Mouse (Mus musculus): ENCODE results near the gene Hp1bp3. TPM values are rescaled to one million over a fixed set of nuclear protein-coding genes. Genes with fewer than 3 reads are reported as not detected.

Hp1bp3 gene
- total and polyA plus RNA-seq, 3 experiments: 61.9 to 78.2 (median 66.9) TPM

- TF ChIP-seq MAFK (IDR thresholded peaks at IDR 0.05; ENCODE audit: insufficient replicate concordance, low read length) (no peak), PAX5 (IDR thresholded peaks at IDR 0.05; ENCODE audit: low read length) (no peak), CTCF (conservative IDR thresholded peaks at IDR 0.05 in 1 of 2, IDR thresholded peaks at IDR 0.05 in 1 of 2; ENCODE audit: low read depth in 2 of 2, low read length in 2 of 2) (no peak), CHD2 (IDR thresholded peaks at IDR 0.05; ENCODE audit: low read length) (peak; percentile 87), TCF12 (IDR thresholded peaks at IDR 0.05; ENCODE audit: low read depth, low read length) (peak; percentile 77), MXI1 (IDR thresholded peaks at IDR 0.05; ENCODE audit: low read depth, low read length) (peak; percentile 66), POLR2AphosphoS2 (IDR thresholded peaks at IDR 0.05; ENCODE audit: low read depth, low read length) (no peak), GABPA (IDR thresholded peaks at IDR 0.05; ENCODE audit: insufficient replicate concordance, low read depth, low read length) (no peak)
Measured at GRCm38 (mm10) chr4:138216891-138217392, 846 bp downstream of the Hp1bp3 start (continued).

- H3K4me2 ChIP-seq (ENCODE audit: insufficient read depth, low read depth, poor library complexity, severe bottlenecking): no peak overlapping the region; the same call in 1 of the 2 replicates
- in situ Hi-C loops (cut with MboI; ENCODE audit: low pct_ligation_motif_present, low pct_unique_long_range_greater_than_20kb, low sequenced_read_pairs) (no loop called here), dilution Hi-C loops (cut with MboI; ENCODE audit: extremely low pct_ligation_motif_present, extremely low pct_unique_long_range_greater_than_20kb, low sequenced_read_pairs) (no loop called here)
- peaks cover 48% of the 10 kb centered on the region for H3K79me2 ChIP-seq (replicated peaks; ENCODE audit: control insufficient read depth, extremely low read depth, insufficient read depth, poor library complexity, severe bottlenecking)
- peak overlapping the region; percentile 85 for H3K27ac ChIP-seq (ENCODE audit: insufficient read depth, low read depth)
- no peak for DNase-seq (ENCODE audit: extremely low read depth)
- H3K9me3 ChIP-seq (replicated peaks; ENCODE audit: low read length): no peaks in the 10 kb centered on the region
- H3K4me1 ChIP-seq (ENCODE audit: control insufficient read depth in 1 of 2, insufficient read depth in 2 of 2): peaks cover 7 to 43% of the 10 kb centered on the region in 2 experiments
- peak overlapping the region; percentile 75 for H3K9ac ChIP-seq (ENCODE audit: insufficient read depth, low read depth)
- peak overlapping the region; percentile 97 to 99 (median 98) for H3K4me3 ChIP-seq (replicated peaks in 1 of 3; ENCODE audit: low read depth in 2 of 3, low read length in 2 of 3, poor library complexity in 1 of 3)
- H3K36me3 ChIP-seq (replicated peaks in 1 of 2; ENCODE audit: control insufficient read depth in 1 of 2, insufficient read depth in 1 of 2, low read length in 1 of 2): peaks cover 8 to 25% of the 10 kb centered on the region in 2 experiments
- H3K27me3 ChIP-seq (replicated peaks): no peaks in the 10 kb centered on the region
- TF ChIP-seq MXI1 (IDR thresholded peaks at IDR 0.05; ENCODE audit: low read depth, low read length) (no peak), MAZ (IDR thresholded peaks at IDR 0.05; ENCODE audit: low read depth, low read length) (no peak), NELFE (IDR thresholded peaks at IDR 0.05; ENCODE audit: low read depth, low read length) (no peak), MAX (IDR thresholded peaks at IDR 0.05; ENCODE audit: low read length) (no peak), SIN3A (IDR thresholded peaks at IDR 0.05; ENCODE audit: low read length) (no peak)
Measured at GRCm38 (mm10) chr4:138217441-138217840, 1.3 kb downstream of the Hp1bp3 start.

GRCm38 (mm10) chr4:138217951-138218685 lies 2.0 kb downstream of the Hp1bp3 start:
- DNase-seq (ENCODE audit: extremely low read depth): no peak
- Histone ChIP-seq H3K4me1 (ENCODE audit: control insufficient read depth in 1 of 2, insufficient read depth in 2 of 2) (peaks cover 7 to 46% of the 10 kb centered on the region in 2 experiments), H3K36me3 (replicated peaks in 1 of 2; ENCODE audit: control insufficient read depth in 1 of 2, insufficient read depth in 1 of 2, low read length in 1 of 2) (peaks cover 13 to 31% of the 10 kb centered on the region in 2 experiments)

More at GRCm38 (mm10) chr4:138217951-138218685, 2.0 kb downstream of the Hp1bp3 start:
- Histone ChIP-seq H3K79me2 (replicated peaks; ENCODE audit: control insufficient read depth, extremely low read depth, insufficient read depth, poor library complexity, severe bottlenecking) (peaks cover 50% of the 10 kb centered on the region), H3K9me3 (replicated peaks; ENCODE audit: low read length) (no peaks in the 10 kb centered on the region), H3K27me3 (replicated peaks) (no peaks in the 10 kb centered on the region), H3K9ac (ENCODE audit: insufficient read depth, low read depth) (peak overlapping the region; percentile 75), H3K4me3 (replicated peaks in 1 of 3; ENCODE audit: low read depth in 2 of 3, low read length in 2 of 3, poor library complexity in 1 of 3) (peak overlapping the region; percentile 97 to 99 (median 98)), H3K27ac (ENCODE audit: insufficient read depth, low read depth) (no peak overlapping the region), H3K4me2 (ENCODE audit: insufficient read depth, low read depth, poor library complexity, severe bottlenecking) (peak overlapping the region; percentile 85)
- TF ChIP-seq MAX (IDR thresholded peaks at IDR 0.05; ENCODE audit: low read length) (0 out of 2 replicates have a peak, but pooled peaks have one; percentile 3), TCF12 (IDR thresholded peaks at IDR 0.05; ENCODE audit: low read depth, low read length) (no peak), ZNF384 (IDR thresholded peaks at IDR 0.05; ENCODE audit: low read depth, low read length) (no peak), MYC (IDR thresholded peaks at IDR 0.05; ENCODE audit: low read depth, low read length) (no peak), POLR2AphosphoS2 (IDR thresholded peaks at IDR 0.05; ENCODE audit: low read depth, low read length) (no peak), CTCF (conservative IDR thresholded peaks at IDR 0.05 in 1 of 2, IDR thresholded peaks at IDR 0.05 in 1 of 2; ENCODE audit: low read depth in 2 of 2, low read length in 2 of 2) (no peak), SIN3A (IDR thresholded peaks at IDR 0.05; ENCODE audit: low read length) (0 out of 2 replicates have a peak, but pooled peaks have one; percentile 13), UBTF (IDR thresholded peaks at IDR 0.05; ENCODE audit: low read depth, low read length) (no peak), MAZ (IDR thresholded peaks at IDR 0.05; ENCODE audit: low read depth, low read length) (no peak), CHD2 (IDR thresholded peaks at IDR 0.05; ENCODE audit: low read length) (no peak), IRF4 (IDR thresholded peaks at IDR 0.05; ENCODE audit: low read depth, low read length) (no peak), MAFK (IDR thresholded peaks at IDR 0.05; ENCODE audit: insufficient replicate concordance, low read length) (peak; percentile 97), ELF1 (IDR thresholded peaks at IDR 0.05; ENCODE audit: low read depth, low read length) (no peak)
- dilution Hi-C loops (cut with MboI; ENCODE audit: extremely low pct_ligation_motif_present, extremely low pct_unique_long_range_greater_than_20kb, low sequenced_read_pairs): no loop called here
- in situ Hi-C loops (cut with MboI; ENCODE audit: low pct_ligation_motif_present, low pct_unique_long_range_greater_than_20kb, low sequenced_read_pairs): no loop called here
